Mouse (Mus musculus) heart, embryonic 14.5 days (tissue): ENCODE results near the gene Lamc2. TPM values are rescaled to one million over a fixed set of nuclear protein-coding genes. Genes with fewer than 3 reads are reported as not detected.

Source experiments
- ATAC-seq: fragments of 200-750 bp; cut with Nextera tagmentation; 2 replicates; pipeline ENCODE4 v1.8.0; 2017; ENCODE audit warnings: low read depth, moderate TSS enrichment; ENCODE audit not compliant: insufficient number of reproducible peaks, insufficient read depth, low FRiP score
- H3K27ac ChIP-seq, 2 experiments: fragments of 200-500 bp in 1 of 2; fragments of 300-500 bp in 1 of 2; sonication (generic) in 1 of 2; replicated peaks in 1 of 2; 2 replicates each; pipeline ENCODE4 v1.5.1; 2012 to 2014; ENCODE audit warnings: low read depth in 2 of 2, low read length in 2 of 2, control low read depth in 1 of 2, mild to moderate bottlenecking in 1 of 2, mixed read lengths in 1 of 2; ENCODE audit not compliant: control insufficient read depth in 1 of 2, insufficient read depth in 1 of 2
- H3K27me3 ChIP-seq: fragments of 300-500 bp; sonication (generic); 2 replicates; pipeline ENCODE4 v1.6.1; 2014; ENCODE audit warnings: mild to moderate bottlenecking, low read length, control low read depth; ENCODE audit not compliant: control insufficient read depth, insufficient read depth
- H3K36me3 ChIP-seq: fragments of 300-500 bp; sonication (generic); 2 replicates; pipeline ENCODE4 v1.6.1; 2014; ENCODE audit warnings: mild to moderate bottlenecking, control low read depth, low read length, mixed read lengths; ENCODE audit not compliant: control insufficient read depth, insufficient read depth
- H3K4me1 ChIP-seq, 2 experiments: fragments of 200-500 bp in 1 of 2; fragments of 300-500 bp in 1 of 2; sonication (generic) in 1 of 2; 2 replicates each; pipeline ENCODE4 v1.6.1; 2012 to 2014; ENCODE audit warnings: low read length in 2 of 2, control low read depth in 1 of 2, mixed read lengths in 1 of 2; ENCODE audit not compliant: control insufficient read depth in 2 of 2, insufficient read depth in 2 of 2
- H3K4me2 ChIP-seq: fragments of 300-500 bp; sonication (generic); 2 replicates; pipeline ENCODE4 v1.6.1; 2014; ENCODE audit warnings: mild to moderate bottlenecking, low read length
- H3K4me3 ChIP-seq, 2 experiments: fragments of 200-500 bp in 1 of 2; fragments of 300-500 bp in 1 of 2; sonication (generic) in 1 of 2; 2 replicates each; pipeline ENCODE4 v1.5.1; 2012 to 2014; ENCODE audit warnings: low read length in 2 of 2, mild to moderate bottlenecking in 2 of 2, control low read depth in 1 of 2, low read depth in 1 of 2, moderate library complexity in 1 of 2; ENCODE audit not compliant: control insufficient read depth in 1 of 2, insufficient read depth in 1 of 2
- H3K9ac ChIP-seq: fragments of 300-500 bp; sonication (generic); 2 replicates; pipeline ENCODE4 v1.6.1; 2014; ENCODE audit warnings: mild to moderate bottlenecking, low read length
- H3K9me3 ChIP-seq: fragments of 300-500 bp; sonication (generic); 2 replicates; pipeline ENCODE4 v1.6.1; 2016; ENCODE audit warnings: low read length, control low read depth; ENCODE audit not compliant: control insufficient read depth
- WGBS: fragments of 180-500 bp; shearing (Covaris S2); extraction: QIAGEN DNeasy Blood & Tissue Kit; methylation state at CpG from one replicate; pipeline ENCODE4 v1.1.7; 2014; 5-methylcytosine and 5-hydroxymethylcytosine counted together
- polyA plus RNA-seq: library from polyadenylated mRNA; unstranded; fragments of >200 nt; fragmentation: Nextera tagmentation; extraction: Ambion mirVana; gene quantifications from 2 replicates; pipeline ENCODE4 v1.2.1, GENCODE M21; 2014

Gene Lamc2
- polyA plus RNA-seq, 1 experiment from 2014 or later, result 10.5 TPM

GRCm38 (mm10) chr1:153139635-153140034, 46.6 kb downstream of the Lamc2 start:
- Histone ChIP-seq H3K36me3 (no peaks in the 10 kb centered on the region), H3K9me3 (no peaks in the 10 kb centered on the region), H3K4me2 (no peak overlapping the region), H3K4me1 (peaks cover 20 to 30% of the 10 kb centered on the region in 2 experiments), H3K4me3 (no peak overlapping the region), H3K9ac (no peak overlapping the region), H3K27me3 (no peaks in the 10 kb centered on the region), H3K27ac (peak overlapping the region in 1 of 2 experiments; percentile 5; a peak in 1 of 4 replicates)
- WGBS, result 19% methylated on average over 7 of the region's 7 CpGs
- no peak for ATAC-seq

DNA sequence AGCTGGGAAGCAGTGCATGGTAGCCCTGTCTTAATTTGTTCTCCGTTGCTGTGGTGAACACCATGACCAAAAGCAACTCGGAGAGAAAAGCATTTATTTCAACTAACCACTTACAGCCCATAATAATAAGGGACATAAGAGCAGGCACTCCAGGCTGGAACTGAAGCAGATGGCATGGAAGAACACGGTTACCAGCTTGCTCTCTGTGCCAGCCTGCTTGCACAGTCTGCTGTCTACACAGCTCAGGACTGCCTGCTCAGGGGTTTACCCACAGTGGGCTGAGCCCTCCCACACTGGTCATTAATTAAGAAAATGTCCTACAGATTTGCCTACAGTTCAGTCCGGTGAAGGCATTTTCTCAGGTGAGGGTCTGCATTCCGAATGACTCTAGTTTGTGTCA, 47.8 kb downstream of the Lamc2 start:
- 82% methylated on average over 5 of the region's 5 CpGs for WGBS
- Histone ChIP-seq H3K9ac (no peak overlapping the region), H3K36me3 (no peaks in the 10 kb centered on the region), H3K9me3 (no peaks in the 10 kb centered on the region), H3K27me3 (no peaks in the 10 kb centered on the region), H3K4me1 (peaks cover 30 to 42% of the 10 kb centered on the region in 2 experiments), H3K4me3 (no peak overlapping the region), H3K27ac (no peak overlapping the region), H3K4me2 (no peak overlapping the region)
- no peak for ATAC-seq

- Histone ChIP-seq H3K4me2 (no peak overlapping the region), H3K4me3 (no peak overlapping the region), H3K27me3 (no peaks in the 10 kb centered on the region), H3K4me1 (peaks cover 33 to 49% of the 10 kb centered on the region in 2 experiments), H3K27ac (no peak overlapping the region; a peak in 1 of 4 replicates), H3K36me3 (no peaks in the 10 kb centered on the region), H3K9me3 (no peaks in the 10 kb centered on the region), H3K9ac (no peak overlapping the region)
- no peak for ATAC-seq
- 55% methylated on average over 13 of the region's 13 CpGs for WGBS
Observed at GRCm38 (mm10) chr1:153136647-153137046, 49.6 kb downstream of the Lamc2 start.

GRCm38 (mm10) chr1:153133865-153134781, 52.1 kb downstream of the Lamc2 start:
- H3K4me2 ChIP-seq, result peak overlapping the region; percentile 32; the same call in 1 of the 2 replicates
- peak overlapping the region; percentile 87 to 92 for H3K27ac ChIP-seq
- H3K36me3 ChIP-seq, result no peaks in the 10 kb centered on the region
- peaks cover 36 to 58% of the 10 kb centered on the region in 2 experiments for H3K4me1 ChIP-seq
- H3K9me3 ChIP-seq, result no peaks in the 10 kb centered on the region
- H3K4me3 ChIP-seq, result no peak overlapping the region
- H3K9ac ChIP-seq, result peak overlapping the region; percentile 64
- no peaks in the 10 kb centered on the region for H3K27me3 ChIP-seq
- WGBS, result 15% methylated on average over 9 of the region's 9 CpGs
- ATAC-seq, result no peak

DNA sequence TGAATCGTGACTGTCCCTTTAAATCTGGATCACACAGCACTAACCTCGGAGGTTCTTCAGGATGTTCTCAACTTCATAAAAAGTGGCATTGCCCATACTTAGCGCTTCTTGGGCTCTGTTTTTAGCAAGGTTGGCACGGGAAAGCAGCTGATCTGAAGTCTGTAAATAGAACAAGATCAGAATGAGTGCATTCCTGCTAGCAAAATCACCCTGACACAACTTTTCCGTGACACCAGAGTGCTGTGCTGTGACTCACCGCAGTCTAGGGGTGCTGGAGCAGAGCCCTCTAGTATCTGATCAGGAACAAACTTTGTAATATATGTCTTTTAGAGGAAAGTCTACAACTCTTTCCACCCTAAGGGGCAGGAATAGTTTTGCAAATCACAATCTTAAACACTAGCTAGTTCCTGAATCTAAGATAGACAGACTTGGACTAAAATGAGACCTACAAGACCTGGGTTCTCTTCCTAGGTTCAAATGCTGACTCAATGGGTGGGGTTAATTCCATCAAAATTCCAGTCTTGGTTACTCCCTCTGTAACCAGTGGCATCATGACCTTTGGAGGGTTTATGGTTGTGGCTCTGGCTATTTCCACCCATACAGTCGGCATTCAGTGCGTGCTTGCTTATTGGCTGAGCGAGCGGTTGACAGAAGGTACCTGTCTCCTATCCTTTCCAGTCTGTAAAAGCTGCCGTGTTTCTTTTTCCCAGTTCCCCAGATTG, 56.1 kb downstream of the Lamc2 start:
- Histone ChIP-seq H3K4me3 (no peak overlapping the region), H3K9me3 (no peaks in the 10 kb centered on the region), H3K4me1 (peaks cover 42 to 53% of the 10 kb centered on the region in 2 experiments), H3K27ac (peak overlapping the region; percentile 85 to 89), H3K36me3 (no peaks in the 10 kb centered on the region), H3K4me2 (peak overlapping the region; percentile 33; the same call in 1 of the 2 replicates), H3K27me3 (no peaks in the 10 kb centered on the region), H3K9ac (peak overlapping the region; percentile 44)
- ATAC-seq, result no peak
- 43% methylated on average over 11 of the region's 11 CpGs for whole genome bisulfite sequencing

DNA sequence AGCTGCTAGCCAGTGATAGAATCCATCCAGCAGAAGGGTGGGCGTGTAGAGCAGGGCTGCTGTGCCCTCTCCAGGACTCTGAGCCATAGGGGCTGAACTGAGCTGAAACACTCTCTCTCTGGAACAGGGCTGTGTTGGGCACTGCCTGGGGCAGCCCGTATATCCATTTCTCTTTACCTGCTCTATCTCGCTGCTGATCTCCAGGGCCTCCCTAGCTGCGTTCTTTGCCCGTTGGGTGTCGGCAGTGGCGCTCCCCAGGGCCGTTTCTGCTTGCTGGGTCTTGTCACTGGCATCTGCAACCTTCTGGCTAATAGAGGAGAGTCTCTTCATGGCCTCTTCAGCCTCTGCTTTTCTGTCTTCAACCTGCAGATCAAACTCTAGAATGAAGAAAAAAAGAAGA, 57.5 kb downstream of the Lamc2 start:
- H3K27me3 ChIP-seq, result no peaks in the 10 kb centered on the region
- H3K27ac ChIP-seq, result no peak overlapping the region
- H3K36me3 ChIP-seq, result peaks cover 3% of the 10 kb centered on the region; the same call in 1 of the 2 replicates
- H3K4me1 ChIP-seq, result peaks cover 35 to 40% of the 10 kb centered on the region in 2 experiments
- no peak overlapping the region for H3K4me3 ChIP-seq
- 70% methylated on average over 8 of the region's 8 CpGs for WGBS
- no peak overlapping the region for H3K4me2 ChIP-seq
- ATAC-seq, result no peak
- H3K9ac ChIP-seq, result no peak overlapping the region
- no peaks in the 10 kb centered on the region for H3K9me3 ChIP-seq

- Histone ChIP-seq H3K27ac (no peak overlapping the region), H3K4me3 (no peak overlapping the region), H3K9me3 (no peaks in the 10 kb centered on the region), H3K27me3 (no peaks in the 10 kb centered on the region), H3K9ac (no peak overlapping the region), H3K36me3 (peaks cover 7% of the 10 kb centered on the region; the same call in 1 of the 2 replicates), H3K4me2 (no peak overlapping the region), H3K4me1 (peaks cover 29 to 34% of the 10 kb centered on the region in 2 experiments)
- 42% methylated on average over 4 of the region's 4 CpGs for WGBS
- ATAC-seq, result no peak
Observed at GRCm38 (mm10) chr1:153127622-153128021, 58.6 kb downstream of the Lamc2 start.
